Mouse (Mus musculus): ENCODE measurements around the gene Thsd7b. TPM values are rescaled to one million over a fixed set of nuclear protein-coding genes. Genes with fewer than 3 reads are reported as not detected.
A peak's percentile ranks its signal among the peaks of the same experiment; 100 is the strongest.

Thsd7b gene
- total RNA-seq, 1 experiment, result 0.18 TPM

DNA sequence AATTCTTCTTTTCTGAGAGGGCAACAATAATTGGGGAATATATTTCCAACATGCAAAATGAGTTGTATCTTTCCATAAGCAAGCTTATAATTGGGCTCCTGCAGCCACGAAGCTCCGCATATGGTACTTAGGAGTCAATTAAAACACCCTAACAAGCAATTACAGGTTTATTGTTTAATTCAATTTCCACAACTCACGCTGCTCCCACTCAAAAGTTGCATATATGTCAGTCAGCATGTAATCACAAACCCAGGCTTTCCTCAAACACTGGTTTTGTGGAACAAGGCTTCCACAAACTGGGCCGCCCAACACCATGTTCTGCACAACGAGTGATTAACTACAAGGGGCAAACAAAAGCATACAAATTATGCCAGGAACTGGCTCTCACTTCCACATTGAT, 625.0 kb downstream of the Thsd7b start:
- Histone ChIP-seq H3K27ac (ENCODE audit: insufficient read depth, low read depth, low read length, poor library complexity, severe bottlenecking) (no peak overlapping the region), H3K4me1 (ENCODE audit: control insufficient read depth in 2 of 2, insufficient read depth in 2 of 2, low read length in 2 of 2, poor library complexity in 1 of 2) (no peaks in the 10 kb centered on the region), H3K9ac (ENCODE audit: insufficient read depth, low read depth, low read length, poor library complexity, severe bottlenecking) (no peak overlapping the region), H3K9me3 (ENCODE audit: control insufficient read depth, insufficient read depth, low read depth, low read length) (no peaks in the 10 kb centered on the region), H3K36me3 (ENCODE audit: control insufficient read depth, insufficient read depth, low read length, poor library complexity, severe bottlenecking) (no peaks in the 10 kb centered on the region), H3K4me3 (ENCODE audit: insufficient read depth in 1 of 2, low read depth in 1 of 2, low read length in 2 of 2, poor library complexity in 1 of 2, severe bottlenecking in 1 of 2) (no peak overlapping the region)
- in situ Hi-C loops (cut with MboI; ENCODE audit: low sequenced_read_pairs in 2 of 2, unreplicated experiment in 2 of 2), result no loop called here
- TF ChIP-seq ZC3H11A (IDR thresholded peaks at IDR 0.05; ENCODE audit: borderline replicate concordance, low read depth, low read length) (no peak), ZNF384 (IDR thresholded peaks at IDR 0.05; ENCODE audit: low read depth, low read length) (no peak), HCFC1 (IDR thresholded peaks at IDR 0.05; ENCODE audit: borderline replicate concordance, insufficient read depth, low read length) (no peak), CHD2 (IDR thresholded peaks at IDR 0.05; ENCODE audit: low read depth, low read length) (no peak)
- no peak for DNase-seq (ENCODE audit: low read depth, low spot score)

DNA sequence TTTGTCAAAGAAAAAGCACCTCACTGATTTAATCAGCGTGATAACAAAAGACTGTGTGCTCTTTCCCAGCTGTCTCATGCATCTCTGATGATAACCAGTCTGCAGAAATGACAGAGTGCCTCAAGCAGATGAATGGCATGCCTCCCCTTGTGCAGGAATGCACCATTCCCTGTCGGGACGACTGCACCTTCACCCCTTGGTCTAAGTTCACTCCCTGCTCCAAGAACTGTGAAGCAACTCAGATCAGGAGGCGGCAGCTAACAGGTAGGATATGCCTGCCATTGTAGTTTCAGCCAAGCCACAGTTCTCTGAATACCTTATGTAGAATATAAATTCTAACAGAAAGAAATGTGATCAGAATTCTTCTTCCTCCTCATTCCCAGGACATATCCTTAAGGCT, 642.4 kb downstream of the Thsd7b start:
- in situ Hi-C loops (cut with MboI; ENCODE audit: low sequenced_read_pairs in 2 of 2, unreplicated experiment in 2 of 2), result no loop called here
- no peak overlapping the region for H3K9ac ChIP-seq (ENCODE audit: insufficient read depth, low read depth, low read length, poor library complexity, severe bottlenecking)
- no peak for DNase-seq (ENCODE audit: low read depth, low spot score)
- H3K9me3 ChIP-seq (ENCODE audit: control insufficient read depth, insufficient read depth, low read depth, low read length), result no peaks in the 10 kb centered on the region
- H3K4me1 ChIP-seq (ENCODE audit: control insufficient read depth in 2 of 2, insufficient read depth in 2 of 2, low read length in 2 of 2, poor library complexity in 1 of 2), result no peaks in the 10 kb centered on the region
- TF ChIP-seq CHD2 (IDR thresholded peaks at IDR 0.05; ENCODE audit: low read depth, low read length) (no peak), ZNF384 (IDR thresholded peaks at IDR 0.05; ENCODE audit: low read depth, low read length) (no peak)
- H3K36me3 ChIP-seq (ENCODE audit: control insufficient read depth, insufficient read depth, low read length, poor library complexity, severe bottlenecking), result no peaks in the 10 kb centered on the region
- no peak overlapping the region for H3K27ac ChIP-seq (ENCODE audit: insufficient read depth, low read depth, low read length, poor library complexity, severe bottlenecking)
- no peak overlapping the region for H3K4me3 ChIP-seq (ENCODE audit: insufficient read depth in 1 of 2, low read depth in 1 of 2, low read length in 2 of 2, poor library complexity in 1 of 2, severe bottlenecking in 1 of 2)

DNA sequence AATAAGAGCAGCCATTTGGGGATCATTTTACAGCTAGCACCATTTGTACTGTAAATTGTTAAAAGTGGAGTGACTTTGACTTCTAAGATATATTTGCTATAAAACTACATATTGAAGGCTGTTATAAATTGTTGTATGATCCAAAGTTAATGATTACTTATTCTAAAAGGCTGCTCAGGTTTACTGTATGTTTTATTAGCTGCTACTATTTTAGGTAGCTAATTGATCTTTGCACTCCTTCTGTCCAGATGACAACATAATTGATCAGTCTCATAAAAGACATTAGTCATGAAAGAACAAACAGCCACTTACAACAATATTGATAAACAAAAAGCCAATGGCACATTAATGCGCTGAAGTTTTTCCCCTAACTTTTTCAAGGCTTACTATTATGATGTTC, 644.5 kb downstream of the Thsd7b start:
- Histone ChIP-seq H3K4me1 (ENCODE audit: control insufficient read depth in 2 of 2, insufficient read depth in 2 of 2, low read length in 2 of 2, poor library complexity in 1 of 2) (no peaks in the 10 kb centered on the region), H3K9ac (ENCODE audit: insufficient read depth, low read depth, low read length, poor library complexity, severe bottlenecking) (no peak overlapping the region), H3K36me3 (ENCODE audit: control insufficient read depth, insufficient read depth, low read length, poor library complexity, severe bottlenecking) (no peaks in the 10 kb centered on the region), H3K27ac (ENCODE audit: insufficient read depth, low read depth, low read length, poor library complexity, severe bottlenecking) (no peak overlapping the region), H3K4me3 (ENCODE audit: insufficient read depth in 1 of 2, low read depth in 1 of 2, low read length in 2 of 2, poor library complexity in 1 of 2, severe bottlenecking in 1 of 2) (no peak overlapping the region), H3K9me3 (ENCODE audit: control insufficient read depth, insufficient read depth, low read depth, low read length) (no peaks in the 10 kb centered on the region)
- in situ Hi-C loops (cut with MboI; ENCODE audit: low sequenced_read_pairs in 2 of 2, unreplicated experiment in 2 of 2), result no loop called here
- DNase-seq (ENCODE audit: low read depth, low spot score), result no peak
- TF ChIP-seq ZC3H11A (IDR thresholded peaks at IDR 0.05; ENCODE audit: borderline replicate concordance, low read depth, low read length) (no peak), MAFK (IDR thresholded peaks at IDR 0.05; ENCODE audit: insufficient read depth, low read depth, low read length) (no peak), ZNF384 (IDR thresholded peaks at IDR 0.05; ENCODE audit: low read depth, low read length) (no peak), HCFC1 (IDR thresholded peaks at IDR 0.05; ENCODE audit: borderline replicate concordance, insufficient read depth, low read length) (no peak), CHD2 (IDR thresholded peaks at IDR 0.05; ENCODE audit: low read depth, low read length) (no peak)

DNA sequence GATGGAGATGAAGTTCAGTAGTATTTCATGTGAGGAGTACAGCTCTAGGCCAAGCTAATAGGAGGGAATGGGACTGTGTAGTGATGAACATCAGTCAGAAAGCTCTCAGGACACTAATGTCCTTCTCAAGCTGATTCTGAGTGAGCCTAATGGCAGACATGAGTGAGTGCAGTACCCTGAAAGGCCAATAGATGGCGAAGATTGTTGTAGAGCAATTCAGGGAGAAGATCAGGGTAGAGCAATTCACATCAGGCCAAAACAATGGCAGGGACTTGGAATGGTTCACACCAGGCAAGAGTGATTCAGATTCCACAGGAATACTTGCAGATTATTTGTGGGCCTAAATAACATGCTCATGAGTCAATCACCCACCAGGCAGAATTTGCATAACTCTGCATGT, 646.3 kb downstream of the Thsd7b start:
- DNase-seq (ENCODE audit: low read depth, low spot score), result peak; percentile 47
- Histone ChIP-seq H3K4me3 (ENCODE audit: insufficient read depth in 1 of 2, low read depth in 1 of 2, low read length in 2 of 2, poor library complexity in 1 of 2, severe bottlenecking in 1 of 2) (no peak overlapping the region), H3K9me3 (ENCODE audit: control insufficient read depth, insufficient read depth, low read depth, low read length) (no peaks in the 10 kb centered on the region), H3K9ac (ENCODE audit: insufficient read depth, low read depth, low read length, poor library complexity, severe bottlenecking) (no peak overlapping the region), H3K27ac (ENCODE audit: insufficient read depth, low read depth, low read length, poor library complexity, severe bottlenecking) (no peak overlapping the region), H3K36me3 (ENCODE audit: control insufficient read depth, insufficient read depth, low read length, poor library complexity, severe bottlenecking) (no peaks in the 10 kb centered on the region), H3K4me1 (ENCODE audit: control insufficient read depth in 2 of 2, insufficient read depth in 2 of 2, low read length in 2 of 2, poor library complexity in 1 of 2) (no peaks in the 10 kb centered on the region)
- no peak for TF ChIP-seq ZC3H11A (IDR thresholded peaks at IDR 0.05; ENCODE audit: borderline replicate concordance, low read depth, low read length)
- in situ Hi-C loops (cut with MboI; ENCODE audit: low sequenced_read_pairs in 2 of 2, unreplicated experiment in 2 of 2), result no loop called here

DNA sequence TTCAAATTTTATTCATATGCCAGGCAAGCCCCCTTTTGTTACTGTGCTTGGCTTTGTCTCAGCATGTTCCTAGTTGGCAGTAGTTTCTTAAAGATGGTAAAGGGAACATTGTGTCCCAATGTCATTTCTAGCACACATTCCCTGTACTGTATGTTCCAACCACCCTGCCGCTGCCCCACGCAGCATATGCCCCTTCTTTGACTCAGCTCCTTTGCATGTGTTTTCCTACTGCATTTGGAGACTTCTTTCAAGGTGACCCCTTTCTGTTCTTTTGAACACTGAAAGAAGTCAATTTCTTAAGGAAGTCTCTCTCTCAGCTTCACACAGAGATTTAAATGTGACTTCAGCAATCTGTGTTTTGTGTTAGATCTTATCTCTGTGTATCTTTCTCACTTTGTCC, 657.9 kb downstream of the Thsd7b start:
- no peaks in the 10 kb centered on the region for H3K4me1 ChIP-seq (ENCODE audit: control insufficient read depth in 2 of 2, insufficient read depth in 2 of 2, low read length in 2 of 2, poor library complexity in 1 of 2)
- in situ Hi-C loops (cut with MboI; ENCODE audit: low sequenced_read_pairs in 2 of 2, unreplicated experiment in 2 of 2), result no loop called here
- no peak overlapping the region for H3K27ac ChIP-seq (ENCODE audit: insufficient read depth, low read depth, low read length, poor library complexity, severe bottlenecking)
- no peaks in the 10 kb centered on the region for H3K36me3 ChIP-seq (ENCODE audit: control insufficient read depth, insufficient read depth, low read length, poor library complexity, severe bottlenecking)
- no peak for DNase-seq (ENCODE audit: low read depth, low spot score)
- H3K4me3 ChIP-seq (ENCODE audit: insufficient read depth in 1 of 2, low read depth in 1 of 2, low read length in 2 of 2, poor library complexity in 1 of 2, severe bottlenecking in 1 of 2), result no peak overlapping the region
- H3K9me3 ChIP-seq (ENCODE audit: control insufficient read depth, insufficient read depth, low read depth, low read length), result no peaks in the 10 kb centered on the region
- no peak for TF ChIP-seq MAFK (IDR thresholded peaks at IDR 0.05; ENCODE audit: insufficient read depth, low read depth, low read length)
- no peak overlapping the region for H3K9ac ChIP-seq (ENCODE audit: insufficient read depth, low read depth, low read length, poor library complexity, severe bottlenecking)

Data from ES-E14 (cell line).